ENCODE assay signal across 9 mouse cellular contexts in genomic region chr7:100893249-100894056, GRCm38 (mm10). TPM values are rescaled to one million over a fixed set of nuclear protein-coding genes. Genes with fewer than 3 reads are reported as not detected.
A peak's percentile ranks its signal among the peaks of the same experiment; 100 is the strongest.
DNase-seq lines count a peak whose midpoint lies in the region; ATAC-seq and TF ChIP-seq lines count a peak whose summit lies in the region.
"Had no signal": no experiment of that assay in that cellular context is flagged by ENCODE, and none has a peak within 500 bp of the region (broad histone marks: within the 10 kb centered on the region; RNA-seq: fewer than 3 reads in every experiment).

No protein-coding gene starts in this region.

- peak overlapping the region; percentile 91 for H3K4me2 ChIP-seq in hindbrain, embryonic 15.5 days

- H3K4me3 ChIP-seq in heart, adult 2 months = no peak overlapping the region
- H3K4me3 ChIP-seq in cortical plate, adult 2 months (ENCODE audit: insufficient read depth, low read length) = peak overlapping the region; percentile 94
- peak overlapping the region; percentile 56 for H3K4me3 ChIP-seq in hindbrain, embryonic 15.5 days

- TF ChIP-seq POLR2A in heart, adult 2 months (IDR thresholded peaks at IDR 0.05; ENCODE audit: insufficient read depth, low read depth, low read length) = no peak
- TF ChIP-seq POLR2A in cortical plate, adult 2 months (IDR thresholded peaks at IDR 0.05; ENCODE audit: extremely low read depth, insufficient read depth, low read length) = peak; percentile 44; the same call in 1 of the 2 replicates

- no peak for DNase-seq in heart, adult 2 months
- no peak for DNase-seq in heart, postnatal 36 days
- peak; percentile 81 for DNase-seq in Muller cell, postnatal 12 days (ENCODE audit: inconsistent ontology term)
- no peak for DNase-seq in yolk sac, embryonic 10.5 days (ENCODE audit: low spot score)

- no peak for TF ChIP-seq EP300 in heart, adult 2 months (IDR thresholded peaks at IDR 0.05; ENCODE audit: insufficient read depth, low read depth, low read length)

- H3K79me2 ChIP-seq in heart, adult 2 months (replicated peaks; ENCODE audit: control insufficient read depth, insufficient read depth, low read length) = peaks cover 5% of the 10 kb centered on the region; the same call in 1 of the 2 replicates

- WGBS in heart, adult 2 months = 50% methylated on average over 20 of the region's 20 CpGs
- WGBS in hindbrain, embryonic 15.5 days = 33% methylated on average over 20 of the region's 20 CpGs

- peak; percentile 24; the same call in 1 of the 2 replicates for ATAC-seq in hindbrain, embryonic 15.5 days (ENCODE audit: low FRiP score, low read depth)
- 0 out of 2 replicates have a peak, but pooled peaks have one; percentile 20 for ATAC-seq in megakaryocyte progenitor cell, adult 5-6 weeks (replicated peaks; ENCODE audit: poor library complexity)
- no peak for ATAC-seq in megakaryocyte, adult 5-6 weeks (ENCODE audit: poor library complexity, severe bottlenecking)

- no peak overlapping the region for H3K27ac ChIP-seq in heart, adult 2 months
- peak overlapping the region; percentile 90 for H3K27ac ChIP-seq in cortical plate, adult 2 months (ENCODE audit: insufficient read depth, low read length)
- H3K27ac ChIP-seq in hindbrain, embryonic 15.5 days (replicated peaks) = peak overlapping the region; percentile 70
- H3K27ac ChIP-seq: macrophage had no signal

- no peaks in the 10 kb centered on the region for H3K36me3 ChIP-seq in heart, adult 2 months (ENCODE audit: control insufficient read depth, insufficient read depth, low read length)
- H3K36me3 ChIP-seq in hindbrain, embryonic 15.5 days = 0 out of 2 replicates have a peak, but pooled peaks cover 5% of the 10 kb centered on the region

- 0 out of 2 replicates have a peak, but pooled peaks cover 2% of the 10 kb centered on the region for H3K4me1 ChIP-seq in heart, adult 2 months (ENCODE audit: control insufficient read depth, insufficient read depth, low read length)
- peaks cover 5% of the 10 kb centered on the region; the same call in 1 of the 2 replicates for H3K4me1 ChIP-seq in cortical plate, adult 2 months (ENCODE audit: control insufficient read depth, insufficient read depth, low read length)
- H3K4me1 ChIP-seq in hindbrain, embryonic 15.5 days (replicated peaks) = peaks cover 29% of the 10 kb centered on the region

- H3K27me3 ChIP-seq in heart, adult 2 months (ENCODE audit: control insufficient read depth, insufficient read depth, low read length) = no peaks in the 10 kb centered on the region
- no peaks in the 10 kb centered on the region for H3K27me3 ChIP-seq in hindbrain, embryonic 15.5 days

- intact Hi-C loops in heart, adult 2 months (cut with DNase I) = no loop called here
- intact Hi-C loops in heart, postnatal 36 days (cut with DNase I) = no loop called here

- TF ChIP-seq CTCF in heart, adult 2 months (IDR thresholded peaks at IDR 0.05) = no peak
- TF ChIP-seq CTCF in cortical plate, adult 2 months (IDR thresholded peaks at IDR 0.05; ENCODE audit: extremely low read depth, insufficient read depth, low read length) = no peak

- H3K9me3 ChIP-seq in hindbrain, embryonic 15.5 days = no peaks in the 10 kb centered on the region

- peak overlapping the region; percentile 80 for H3K9ac ChIP-seq in heart, adult 2 months (ENCODE audit: low read depth, low read length)
- H3K9ac ChIP-seq in hindbrain, embryonic 15.5 days = peak overlapping the region; percentile 67

RNA-seq across cellular contexts. Expression of gene Relt, which starts 30.2 kb away (rescaled TPM):
- 1 to 10 TPM; 4.6 to 5.5 TPM for total RNA-seq in heart, adult 2 months (2021)
- polyA plus RNA-seq in heart, adult 2 months (2012; rRNA removed) = 6.4 and 7.2 TPM in 2 replicates
- 1 to 10 TPM; 2.1 to 3.1 TPM for total RNA-seq in heart, postnatal 36 days (2021)
- polyA plus RNA-seq in cortical plate, adult 2 months (2012; rRNA removed) = 17.9 and 19.1 TPM in 2 replicates
- 5.6 TPM in 2 replicates for polyA plus RNA-seq in hindbrain, embryonic 15.5 days (2015; fragmentation: Nextera tagmentation; extraction: Ambion mirVana)
- 8.2 and 9.0 TPM in 2 replicates for total RNA-seq in megakaryocyte progenitor cell, adult 5-6 weeks (2015)
- total RNA-seq in megakaryocyte progenitor cell, adult 5-6 weeks (2017) = 6.3 and 13.1 TPM in 2 replicates
- total RNA-seq in megakaryocyte, adult 5-6 weeks (2015) = 23.9 and 27.2 TPM in 2 replicates
- total RNA-seq in megakaryocyte, adult 5-6 weeks (2017) = 45.0 and 58.3 TPM in 2 replicates

RNA-seq across cellular contexts. Expression of gene Arhgef17, which starts 38.5 kb away (rescaled TPM):
- total RNA-seq in heart, adult 2 months (2021) = 10 to 100 TPM; 26.2 to 28.4 TPM
- polyA plus RNA-seq in heart, adult 2 months (2012; rRNA removed) = 23.4 and 28.9 TPM in 2 replicates
- total RNA-seq in heart, postnatal 36 days (2021) = 10 to 100 TPM; 24.3 to 29.9 TPM
- 89.2 and 91.3 TPM in 2 replicates for polyA plus RNA-seq in cortical plate, adult 2 months (2012; rRNA removed)
- 12.9 and 14.6 TPM in 2 replicates for polyA plus RNA-seq in hindbrain, embryonic 15.5 days (2015; fragmentation: Nextera tagmentation; extraction: Ambion mirVana)
- 0.12 and 0.44 TPM in 2 replicates for total RNA-seq in megakaryocyte progenitor cell, adult 5-6 weeks (2015)
- total RNA-seq in megakaryocyte progenitor cell, adult 5-6 weeks (2017) = 0.08 TPM in 1 of 2 replicates, not detected in the other
- 0.09 and 0.21 TPM in 2 replicates for total RNA-seq in megakaryocyte, adult 5-6 weeks (2015)
- 0.12 TPM in 1 of 2 replicates, not detected in the other for total RNA-seq in megakaryocyte, adult 5-6 weeks (2017)

Comparison
In these comparisons a context has a peak if more than half of its experiments do, and no peak if none do; other contexts are left out.
1. RNA of gene Arhgef17, which starts 38.5 kb away (total RNA-seq): 24.3 to 29.9 TPM in heart, postnatal 36 days and 26.2 to 28.4 TPM in heart, adult 2 months; 0.08 to 0.44 TPM in megakaryocyte progenitor cell, adult 5-6 weeks and 0.09 to 0.21 TPM in megakaryocyte, adult 5-6 weeks; every median in the first group is over 10 times any median in the second.